Mouse (Mus musculus) bone marrow macrophage, adult 2 months (primary cell): Measurements from ENCODE around the gene Uqcrc2.

ENCODE experiments used
- CTCF ChIP-seq: IDR thresholded peaks from 2 replicates; pipeline ENCODE4 v1.5.1; 2012; ENCODE audit warnings: low read depth, mild to moderate bottlenecking, low read length, moderate library complexity
- POLR2A ChIP-seq: IDR thresholded peaks from 2 replicates; pipeline ENCODE4 v1.6.1; 2012; ENCODE audit warnings: mild to moderate bottlenecking, low read depth, low read length, borderline replicate concordance

GRCm38 (mm10) chr7:120597744-120598243, 37.2 kb upstream of the Uqcrc2 start:
- TF ChIP-seq POLR2A = no peak
- no peak for TF ChIP-seq CTCF
